24 mouse cellular contexts compared by ENCODE assay signal in genomic region chr2:90497551-90497950, GRCm38 (mm10).
DNase-seq lines count a peak whose midpoint lies in the region; ATAC-seq lines count a peak whose summit lies in the region.
"Had no signal": no experiment of that assay in that cellular context is flagged by ENCODE, and none has a peak within 500 bp of the region (broad histone marks: within the 10 kb centered on the region; RNA-seq: fewer than 3 reads in every experiment).

No protein-coding gene starts in this region.

- no peaks in the 10 kb centered on the region for H3K9me3 ChIP-seq in kidney, embryonic 14.5 days (ENCODE audit: control insufficient read depth, low read length)
- no peaks in the 10 kb centered on the region for H3K9me3 ChIP-seq in embryonic facial prominence, embryonic 10.5 days
- H3K9me3 ChIP-seq: forebrain, embryonic 13.5 days; G1E; heart, embryonic 15.5 days; hindbrain, embryonic 15.5 days; limb, embryonic 10.5 days; liver, embryonic 12.5 days; midbrain, embryonic 10.5 days had no signal

- no peak overlapping the region for H3K4me2 ChIP-seq in kidney, embryonic 14.5 days (replicated peaks; ENCODE audit: low read depth, low read length)
- H3K4me2 ChIP-seq: forebrain, embryonic 13.5 days; heart, embryonic 15.5 days; hindbrain, embryonic 15.5 days; liver, embryonic 12.5 days had no signal

- H3K27ac ChIP-seq in kidney, embryonic 14.5 days (ENCODE audit: low read depth, low read length) = no peak overlapping the region
- H3K27ac ChIP-seq in embryonic facial prominence, embryonic 10.5 days (replicated peaks) = no peak overlapping the region
- H3K27ac ChIP-seq: forebrain, embryonic 13.5 days; heart, adult 2 months; heart, embryonic 15.5 days; hindbrain, embryonic 15.5 days; left cerebral cortex, adult 2 months; limb, embryonic 10.5 days; liver, embryonic 12.5 days; macrophage; midbrain, embryonic 10.5 days had no signal

- no peak overlapping the region for H3K4me3 ChIP-seq in kidney, embryonic 14.5 days (ENCODE audit: low read length)
- H3K4me3 ChIP-seq in embryonic facial prominence, embryonic 10.5 days = no peak overlapping the region
- H3K4me3 ChIP-seq: forebrain, embryonic 13.5 days; heart, adult 2 months; heart, embryonic 15.5 days; hindbrain, embryonic 15.5 days; left cerebral cortex, adult 2 months; limb, embryonic 10.5 days; liver, embryonic 12.5 days; midbrain, embryonic 10.5 days had no signal

- no peaks in the 10 kb centered on the region for H3K36me3 ChIP-seq in kidney, embryonic 14.5 days (ENCODE audit: control insufficient read depth, insufficient read depth, low read length)
- H3K36me3 ChIP-seq in embryonic facial prominence, embryonic 10.5 days (replicated peaks) = no peaks in the 10 kb centered on the region
- H3K36me3 ChIP-seq: G1E; heart, embryonic 15.5 days; hindbrain, embryonic 15.5 days; limb, embryonic 10.5 days; liver, embryonic 12.5 days; midbrain, embryonic 10.5 days had no signal

- 80% methylated on average over 3 of the region's 3 CpGs for WGBS in kidney, embryonic 14.5 days
- WGBS in embryonic facial prominence, embryonic 10.5 days = 90% methylated on average over 3 of the region's 3 CpGs

- no peaks in the 10 kb centered on the region; the same call in 1 of the 2 replicates for H3K4me1 ChIP-seq in kidney, embryonic 14.5 days (ENCODE audit: control insufficient read depth, insufficient read depth, low read length)
- peaks cover 22% of the 10 kb centered on the region for H3K4me1 ChIP-seq in embryonic facial prominence, embryonic 10.5 days
- H3K4me1 ChIP-seq: limb, embryonic 10.5 days had no signal

- ATAC-seq in kidney, embryonic 14.5 days (ENCODE audit: low FRiP score, low TSS enrichment) = no peak
- ATAC-seq: forebrain, embryonic 13.5 days; intestine, embryonic 16.5 days; liver, embryonic 12.5 days had no signal

- H3K27me3 ChIP-seq in kidney, embryonic 14.5 days (ENCODE audit: control insufficient read depth, insufficient read depth, low read length) = no peaks in the 10 kb centered on the region
- H3K27me3 ChIP-seq in embryonic facial prominence, embryonic 10.5 days (replicated peaks; ENCODE audit: low read depth, poor library complexity, severe bottlenecking) = no peaks in the 10 kb centered on the region
- H3K27me3 ChIP-seq: forebrain, embryonic 13.5 days; heart, embryonic 15.5 days; hindbrain, embryonic 15.5 days; liver, embryonic 12.5 days had no signal

- peak; percentile 52 for DNase-seq in kidney, adult 11 months
- peak; percentile 35 for DNase-seq in 3T3-L1 (ENCODE audit: low read depth, low spot score)
- DNase-seq in kidney, postnatal 25 days = peak; percentile 54 to 61
- DNase-seq in lung, postnatal 25 days (ENCODE audit: low spot score) = peak; percentile 72
- DNase-seq in left cerebral cortex, adult 8-10 months (ENCODE audit: low spot score in 2 of 2) = no peak
- DNase-seq in embryonic facial prominence, embryonic 10.5 days (ENCODE audit: low spot score) = no peak
- DNase-seq in Muller cell, postnatal 12 days (ENCODE audit: inconsistent ontology term) = no peak
- DNase-seq: adrenal gland, postnatal 36 days; cerebellum, adult 18-20 months; gastrocnemius, postnatal 10 days; heart, adult 2 months; heart, postnatal 4 days; retina, postnatal 1 day had no signal

- H3K9ac ChIP-seq in kidney, embryonic 14.5 days (ENCODE audit: low read depth, low read length) = no peak overlapping the region
- H3K9ac ChIP-seq: forebrain, embryonic 13.5 days; heart, embryonic 15.5 days; hindbrain, embryonic 15.5 days; liver, embryonic 12.5 days had no signal

Comparison
In these comparisons a context has a peak if more than half of its experiments do, and no peak if none do; other contexts are left out.
1. DNase-seq: peak in kidney, adult 11 months (single experiment), 3T3-L1 (single experiment), kidney, postnatal 25 days (2 of 2) and lung, postnatal 25 days (single experiment); none in left cerebral cortex, adult 8-10 months (0 of 2), embryonic facial prominence, embryonic 10.5 days (single experiment) and Muller cell, postnatal 12 days (single experiment).